Comparison of ENCODE assay signal across 11 mouse cellular contexts in genomic region chr3:85264963-85265362, GRCm38 (mm10).
"Had no signal": no experiment of that assay in that cellular context is flagged by ENCODE, and none has a peak within 500 bp of the region (broad histone marks: within the 10 kb centered on the region; RNA-seq: fewer than 3 reads in every experiment).

No protein-coding gene starts in this region.

- H3K27ac ChIP-seq: limb, embryonic 10.5 days; liver, embryonic 12.5 days; lung, embryonic 15.5 days; midbrain, embryonic 12.5 days; neural tube, embryonic 13.5 days had no signal

- H3K9me3 ChIP-seq: limb, embryonic 10.5 days; liver, embryonic 12.5 days; lung, embryonic 15.5 days; midbrain, embryonic 12.5 days; neural tube, embryonic 13.5 days had no signal

- H3K27me3 ChIP-seq: liver, embryonic 12.5 days; lung, embryonic 15.5 days; midbrain, embryonic 12.5 days; neural tube, embryonic 13.5 days had no signal

- H3K36me3 ChIP-seq: limb, embryonic 10.5 days; liver, embryonic 12.5 days; lung, embryonic 15.5 days; midbrain, embryonic 12.5 days; neural tube, embryonic 13.5 days had no signal

- DNase-seq: kidney, adult 8-10 months; kidney, postnatal 25 days; right cerebral cortex, postnatal 4 days; spleen, adult 18-20 months; thymus, adult 2 months; thymus, postnatal 25 days had no signal

- H3K4me1 ChIP-seq: limb, embryonic 10.5 days; liver, embryonic 12.5 days; lung, embryonic 15.5 days; midbrain, embryonic 12.5 days; neural tube, embryonic 13.5 days had no signal

- H3K9ac ChIP-seq: liver, embryonic 12.5 days; lung, embryonic 15.5 days; midbrain, embryonic 12.5 days; neural tube, embryonic 13.5 days had no signal

- H3K4me2 ChIP-seq: liver, embryonic 12.5 days; lung, embryonic 15.5 days; midbrain, embryonic 12.5 days; neural tube, embryonic 13.5 days had no signal

- H3K4me3 ChIP-seq: limb, embryonic 10.5 days; liver, embryonic 12.5 days; lung, embryonic 15.5 days; midbrain, embryonic 12.5 days; neural tube, embryonic 13.5 days had no signal
